Mouse (Mus musculus) kidney, embryonic 16.5 days (tissue): ENCODE measurements at regions not wholly inside any gene's neighbourhood (a gene's known extent, or its start where the extent isn't known, plus 50 kb on each side); places are given as distances from the start of the nearest gene placed in this dataset.

Experiments used
- ATAC-seq: fragments of 200-750 bp; cut with Nextera tagmentation; 2 replicates; pipeline ENCODE4 v1.8.0; 2017; ENCODE audit warnings: moderate TSS enrichment; ENCODE audit not compliant: low FRiP score, low TSS enrichment
- H3K27ac ChIP-seq: fragments of 300-500 bp; sonication (generic); 2 replicates; pipeline ENCODE4 v1.5.1; 2014; ENCODE audit warnings: low read length
- H3K27me3 ChIP-seq: fragments of 300-500 bp; sonication (generic); 2 replicates; pipeline ENCODE4 v1.6.1; 2014; ENCODE audit warnings: low read length, control low read depth, mixed read lengths; ENCODE audit not compliant: insufficient read depth
- H3K36me3 ChIP-seq: fragments of 300-500 bp; sonication (generic); 2 replicates; pipeline ENCODE4 v1.6.1; 2014; ENCODE audit warnings: low read length, control low read depth, mixed read lengths; ENCODE audit not compliant: insufficient read depth
- H3K4me1 ChIP-seq: fragments of 300-500 bp; sonication (generic); 2 replicates; pipeline ENCODE4 v1.6.1; 2014; ENCODE audit warnings: low read length, control low read depth, mixed read lengths; ENCODE audit not compliant: insufficient read depth
- H3K4me2 ChIP-seq: fragments of 300-500 bp; sonication (generic); replicated peaks from 2 replicates; pipeline ENCODE4 v1.6.1; 2014; ENCODE audit warnings: low read depth, low read length
- H3K4me3 ChIP-seq: fragments of 300-500 bp; sonication (generic); 2 replicates; pipeline ENCODE4 v1.5.1; 2014; ENCODE audit warnings: mild to moderate bottlenecking, low read length
- H3K9ac ChIP-seq: fragments of 300-500 bp; sonication (generic); replicated peaks from 2 replicates; pipeline ENCODE4 v1.6.1; 2014; ENCODE audit warnings: low read length
- H3K9me3 ChIP-seq: fragments of 300-500 bp; sonication (generic); 2 replicates; pipeline ENCODE4 v1.6.1; 2016; ENCODE audit warnings: low read length, control low read depth
- WGBS: fragments of 180-500 bp; shearing (Covaris S2); extraction: QIAGEN DNeasy Blood & Tissue Kit; methylation state at CpG from one replicate; pipeline ENCODE4 v1.1.7; 2014; 5-methylcytosine and 5-hydroxymethylcytosine counted together

GRCm38 (mm10) chr6:140897111-140897510 is 168.0 kb downstream of the Gm11077 start:
- no peak for ATAC-seq
- no peak overlapping the region for H3K27ac ChIP-seq

DNA sequence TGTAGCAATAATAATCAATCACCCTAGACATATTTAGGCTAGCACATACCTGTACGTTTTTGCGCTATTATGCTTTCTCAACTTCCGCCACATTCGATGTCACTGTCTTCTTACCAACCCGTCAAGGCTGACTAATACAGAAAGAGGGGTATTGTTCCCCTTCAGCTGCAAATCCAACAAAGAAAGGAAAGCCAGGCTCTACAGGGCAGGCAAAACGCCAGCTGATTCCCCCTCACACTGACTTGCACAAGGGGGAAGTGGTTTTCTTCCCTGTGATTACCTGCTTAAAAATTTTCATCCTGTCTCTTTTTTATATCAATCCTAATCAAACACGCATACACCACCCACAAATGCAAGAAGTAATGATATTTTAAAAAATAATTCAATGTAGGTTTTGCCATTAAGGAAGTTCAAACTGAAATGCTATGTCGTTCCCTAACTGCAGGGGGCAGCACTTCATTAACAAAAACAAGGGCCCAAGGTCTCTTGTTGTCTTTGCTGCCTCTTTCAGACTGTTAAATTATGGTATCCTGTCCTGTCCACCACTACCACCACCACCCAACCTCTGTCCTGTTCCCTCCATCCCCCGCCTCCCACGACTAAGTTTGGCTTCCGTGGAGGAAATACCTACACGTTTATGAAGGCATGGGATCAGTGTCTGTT is 195.4 kb downstream of the Gm11077 start:
- ATAC-seq, result peak; percentile 79; the same call in 1 of the 2 replicates
- 41% methylated on average over 12 of the region's 12 CpGs for WGBS
- no peaks in the 10 kb centered on the region for H3K27me3 ChIP-seq

More at GRCm38 (mm10) chr6:140897111-140897510, 168.0 kb downstream of the Gm11077 start:
- 32% methylated on average over 8 of the region's 8 CpGs for WGBS
- H3K36me3 ChIP-seq, result no peaks in the 10 kb centered on the region
- H3K4me2 ChIP-seq, result no peak overlapping the region
- peaks cover 17% of the 10 kb centered on the region for H3K4me1 ChIP-seq
- no peak overlapping the region for H3K9ac ChIP-seq
- H3K4me3 ChIP-seq, result no peak overlapping the region
- H3K27me3 ChIP-seq, result no peaks in the 10 kb centered on the region
- no peaks in the 10 kb centered on the region for H3K9me3 ChIP-seq

DNA sequence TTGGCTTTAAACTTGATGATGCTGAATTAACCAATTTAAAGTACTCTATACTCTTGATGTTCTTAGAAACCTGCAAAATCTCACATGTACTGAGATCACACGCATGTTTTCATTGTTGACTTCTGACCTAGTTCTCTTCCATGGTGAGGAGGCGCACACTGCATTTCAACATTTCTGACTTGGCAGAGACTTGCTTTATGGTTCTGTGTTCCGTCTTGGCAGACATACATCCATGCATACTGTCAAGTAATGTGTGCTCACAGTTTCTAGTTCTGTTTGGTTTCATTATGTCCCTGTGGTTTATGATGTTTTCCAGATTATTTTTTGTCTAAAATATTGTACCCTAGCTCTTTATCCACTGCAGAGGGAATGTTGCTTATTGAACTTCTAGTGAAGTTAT is 198.5 kb downstream of the Gm11077 start:
- no peak for ATAC-seq
- Histone ChIP-seq H3K9me3 (no peaks in the 10 kb centered on the region), H3K27me3 (no peaks in the 10 kb centered on the region), H3K4me1 (no peaks in the 10 kb centered on the region), H3K36me3 (no peaks in the 10 kb centered on the region), H3K9ac (no peak overlapping the region), H3K4me3 (no peak overlapping the region), H3K27ac (no peak overlapping the region), H3K4me2 (no peak overlapping the region)
- 90% methylated on average over 3 of the region's 3 CpGs for WGBS

More for the DNA sequence above, 195.4 kb downstream of the Gm11077 start:
- H3K4me1 ChIP-seq, result no peaks in the 10 kb centered on the region
- H3K36me3 ChIP-seq, result no peaks in the 10 kb centered on the region
- no peaks in the 10 kb centered on the region for H3K9me3 ChIP-seq
- H3K27ac ChIP-seq, result no peak overlapping the region
- H3K4me2 ChIP-seq, result no peak overlapping the region
- no peak overlapping the region for H3K4me3 ChIP-seq
- H3K9ac ChIP-seq, result no peak overlapping the region

DNA sequence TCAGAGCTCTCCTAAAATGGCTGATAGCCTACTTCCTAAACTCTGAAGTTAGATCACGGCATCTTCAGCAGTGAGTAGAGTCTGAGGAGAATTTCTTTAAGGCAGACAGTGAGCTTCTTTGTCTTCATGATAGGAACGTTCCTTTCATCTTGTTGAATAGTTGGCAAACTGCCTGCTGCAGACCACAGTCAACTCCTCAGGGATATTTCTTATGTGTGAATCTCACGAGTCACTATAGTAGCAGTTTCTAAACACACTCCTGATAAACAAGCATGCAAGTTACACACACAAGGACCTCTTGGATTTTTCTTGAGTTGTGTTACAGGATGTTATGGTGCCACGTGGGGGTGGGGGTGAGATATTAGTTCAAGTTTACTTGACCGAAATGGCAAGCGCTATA is 205.2 kb downstream of the Gm11077 start:
- Histone ChIP-seq H3K27me3 (no peaks in the 10 kb centered on the region), H3K9ac (no peak overlapping the region), H3K9me3 (no peaks in the 10 kb centered on the region), H3K36me3 (no peaks in the 10 kb centered on the region), H3K4me3 (no peak overlapping the region), H3K4me1 (no peaks in the 10 kb centered on the region), H3K4me2 (no peak overlapping the region), H3K27ac (no peak overlapping the region)
- 70% methylated on average over 6 of the region's 6 CpGs for WGBS
- no peak for ATAC-seq

DNA sequence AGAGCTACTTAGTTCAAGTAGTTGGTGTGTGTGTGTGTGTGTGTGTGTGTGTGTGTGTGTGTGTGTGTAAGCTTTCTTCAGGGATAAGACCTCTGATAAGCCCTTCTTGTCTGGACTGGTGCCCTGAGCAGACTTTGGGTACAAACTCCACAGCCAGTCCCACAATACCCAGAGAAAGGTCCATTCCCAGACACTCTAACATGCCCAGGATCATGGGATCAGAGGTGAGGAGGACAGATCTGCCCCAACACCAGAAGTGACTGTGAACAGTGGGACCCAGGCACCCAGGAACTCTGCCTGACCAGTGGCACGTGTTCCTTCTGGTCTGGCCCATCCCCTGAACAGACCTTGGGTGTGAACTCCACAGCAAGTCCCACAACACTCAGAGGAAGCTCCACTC is 208.9 kb downstream of the Gm11077 start:
- no peak for ATAC-seq
- no peaks in the 10 kb centered on the region for H3K4me1 ChIP-seq
- H3K27ac ChIP-seq, result no peak overlapping the region
- H3K4me2 ChIP-seq, result no peak overlapping the region
- no peaks in the 10 kb centered on the region for H3K27me3 ChIP-seq
- WGBS, result 91% methylated on average over 1 of the region's 1 CpGs
- no peaks in the 10 kb centered on the region for H3K9me3 ChIP-seq
- H3K9ac ChIP-seq, result no peak overlapping the region
- H3K4me3 ChIP-seq, result no peak overlapping the region
- H3K36me3 ChIP-seq, result no peaks in the 10 kb centered on the region

GRCm38 (mm10) chr6:140946720-140947119 is 217.6 kb downstream of the Gm11077 start:
- Histone ChIP-seq H3K27me3 (no peaks in the 10 kb centered on the region), H3K4me1 (no peaks in the 10 kb centered on the region), H3K9ac (no peak overlapping the region), H3K27ac (no peak overlapping the region), H3K9me3 (peaks cover 3% of the 10 kb centered on the region; the same call in 1 of the 2 replicates), H3K36me3 (no peaks in the 10 kb centered on the region), H3K4me3 (no peak overlapping the region), H3K4me2 (no peak overlapping the region)
- 66% methylated on average over 2 of the region's 2 CpGs for WGBS
- ATAC-seq, result no peak

GRCm38 (mm10) chr6:140950483-140950882 is 221.4 kb downstream of the Gm11077 start:
- WGBS, result 88% methylated on average over 6 of the region's 6 CpGs
- no peaks in the 10 kb centered on the region for H3K9me3 ChIP-seq
- no peak overlapping the region for H3K4me3 ChIP-seq
- no peaks in the 10 kb centered on the region for H3K27me3 ChIP-seq
- ATAC-seq, result no peak
- H3K4me2 ChIP-seq, result no peak overlapping the region
- no peaks in the 10 kb centered on the region for H3K4me1 ChIP-seq
- no peaks in the 10 kb centered on the region for H3K36me3 ChIP-seq
- no peak overlapping the region for H3K9ac ChIP-seq
- no peak overlapping the region for H3K27ac ChIP-seq

GRCm38 (mm10) chr6:140953256-140953655 is 224.2 kb downstream of the Gm11077 start:
- Histone ChIP-seq H3K27me3 (no peaks in the 10 kb centered on the region), H3K4me3 (no peak overlapping the region), H3K27ac (no peak overlapping the region), H3K36me3 (no peaks in the 10 kb centered on the region), H3K9ac (no peak overlapping the region), H3K4me2 (no peak overlapping the region), H3K9me3 (no peaks in the 10 kb centered on the region), H3K4me1 (no peaks in the 10 kb centered on the region)
- ATAC-seq, result no peak

- 77% methylated on average over 1 of the region's 1 CpGs for WGBS
- H3K27me3 ChIP-seq, result no peaks in the 10 kb centered on the region
- no peak overlapping the region for H3K27ac ChIP-seq
- H3K4me3 ChIP-seq, result no peak overlapping the region
- no peak for ATAC-seq
- H3K4me2 ChIP-seq, result no peak overlapping the region
- H3K36me3 ChIP-seq, result no peaks in the 10 kb centered on the region
- H3K9ac ChIP-seq, result no peak overlapping the region
- no peaks in the 10 kb centered on the region for H3K4me1 ChIP-seq
- H3K9me3 ChIP-seq, result no peaks in the 10 kb centered on the region
Measured at GRCm38 (mm10) chr6:140953721-140954120, 224.6 kb downstream of the Gm11077 start.

GRCm38 (mm10) chr6:140955751-140956521 is 226.9 kb downstream of the Gm11077 start:
- Histone ChIP-seq H3K9me3 (no peaks in the 10 kb centered on the region), H3K4me3 (no peak overlapping the region), H3K27me3 (no peaks in the 10 kb centered on the region), H3K36me3 (no peaks in the 10 kb centered on the region), H3K4me2 (no peak overlapping the region), H3K4me1 (no peaks in the 10 kb centered on the region), H3K9ac (no peak overlapping the region), H3K27ac (no peak overlapping the region)
- WGBS, result 55% methylated on average over 13 of the region's 13 CpGs
- no peak for ATAC-seq
